Mouse (Mus musculus) MEL (cell line): Measurements from ENCODE around the gene Cd59a. TPM values are rescaled to one million over a fixed set of nuclear protein-coding genes. Genes with fewer than 3 reads are reported as not detected.
"Not testable (repeated sequence)": the region's sequence is repeated elsewhere in the genome, so short reads cannot be mapped to it uniquely, and the experiment has no call there.

Source experiments
- DNase-seq: peaks from one replicate; pipeline ENCODE4 v3.0.0; 2011; ENCODE audit warnings: low read depth, low spot score
- H3K27ac ChIP-seq: 2 replicates; pipeline ENCODE4 v1.5.1; 2012; ENCODE audit warnings: low read depth, mild to moderate bottlenecking, control low read depth, low read length, moderate library complexity; ENCODE audit not compliant: control insufficient read depth
- H3K27me3 ChIP-seq, 2 experiments: fragments of 150-350 bp in 1 of 2; sonication (generic) in 1 of 2; 2 replicates each; pipeline ENCODE4 v1.6.1; 2012; ENCODE audit warnings: low read length in 2 of 2, mild to moderate bottlenecking in 2 of 2, improper control_type of control experiment in 1 of 2, moderate library complexity in 1 of 2; ENCODE audit not compliant: insufficient read depth in 2 of 2, control insufficient read depth in 1 of 2
- H3K36me3 ChIP-seq, 2 experiments: 2 replicates each; pipeline ENCODE4 v1.6.1; 2012 to 2014; ENCODE audit warnings: low read length in 2 of 2, improper control_type of control experiment in 1 of 2, inconsistent platforms in 1 of 2, mild to moderate bottlenecking in 1 of 2; ENCODE audit not compliant: insufficient read depth in 2 of 2, control insufficient read depth in 1 of 2
- H3K4me1 ChIP-seq, 2 experiments: fragments of 150-350 bp in 1 of 2; sonication (generic) in 1 of 2; 2 replicates each; pipeline ENCODE4 v1.6.1; 2012; ENCODE audit warnings: low read length in 2 of 2, improper control_type of control experiment in 1 of 2, mild to moderate bottlenecking in 1 of 2; ENCODE audit not compliant: insufficient read depth in 2 of 2, control insufficient read depth in 1 of 2
- H3K4me3 ChIP-seq, 2 experiments: fragments of 150-350 bp in 1 of 2; sonication (generic) in 1 of 2; 2 replicates each; pipeline ENCODE4 v1.5.1; 2012; ENCODE audit warnings: low read depth in 2 of 2, low read length in 2 of 2, mild to moderate bottlenecking in 2 of 2, moderate library complexity in 2 of 2, control low read depth in 1 of 2, improper control_type of control experiment in 1 of 2; ENCODE audit not compliant: control insufficient read depth in 1 of 2, insufficient read depth in 1 of 2
- H3K79me2 ChIP-seq: 2 replicates; pipeline ENCODE4 v1.6.1; 2012; ENCODE audit warnings: mild to moderate bottlenecking, low read length, moderate library complexity; ENCODE audit not compliant: control insufficient read depth, poor library complexity, insufficient read depth
- H3K9ac ChIP-seq: 2 replicates; pipeline ENCODE4 v1.6.1; 2012; ENCODE audit warnings: low read depth, mild to moderate bottlenecking, control low read depth, low read length, moderate library complexity; ENCODE audit not compliant: control insufficient read depth, poor library complexity, severe bottlenecking
- H3K9me3 ChIP-seq: fragments of 150-350 bp; sonication (generic); replicated peaks from 2 replicates; pipeline ENCODE4 v1.6.1; 2012; ENCODE audit warnings: mild to moderate bottlenecking, low read length, improper control_type of control experiment, moderate library complexity; ENCODE audit not compliant: insufficient read depth
- BHLHE40 ChIP-seq: IDR thresholded peaks from 2 replicates; pipeline ENCODE4 v1.6.1; 2012; ENCODE audit warnings: low read depth, mild to moderate bottlenecking, inconsistent platforms, low read length, improper control_type of control experiment, borderline replicate concordance
- EP300 ChIP-seq, 2 experiments: IDR thresholded peaks; 2 replicates each; pipeline ENCODE4 v1.6.1; 2011; ENCODE audit warnings: improper control_type of control experiment in 2 of 2, low read length in 2 of 2, low read depth in 1 of 2, mild to moderate bottlenecking in 1 of 2
- ETS1 ChIP-seq: IDR thresholded peaks from 2 replicates; pipeline ENCODE4 v1.6.1; 2012; ENCODE audit warnings: low read depth, mild to moderate bottlenecking, inconsistent platforms, low read length, improper control_type of control experiment, moderate library complexity
- GATA1 ChIP-seq: IDR thresholded peaks from 2 replicates; pipeline ENCODE4 v1.6.1; 2011; ENCODE audit warnings: low read depth, low read length, improper control_type of control experiment
- HCFC1 ChIP-seq: IDR thresholded peaks from 2 replicates; pipeline ENCODE4 v1.6.1; 2012; ENCODE audit warnings: low read depth, mild to moderate bottlenecking, inconsistent platforms, low read length, improper control_type of control experiment, moderate library complexity
- KAT2A ChIP-seq: conservative IDR thresholded peaks from 2 replicates; pipeline ENCODE4 v1.6.1; 2012; ENCODE audit warnings: low read depth, low read length, improper control_type of control experiment, inconsistent platforms
- MAZ ChIP-seq: IDR thresholded peaks from 2 replicates; pipeline ENCODE4 v1.6.1; 2012; ENCODE audit warnings: low read depth, mild to moderate bottlenecking, inconsistent platforms, low read length, improper control_type of control experiment
- MXI1 ChIP-seq: IDR thresholded peaks from 2 replicates; pipeline ENCODE4 v1.6.1; 2011; ENCODE audit warnings: mild to moderate bottlenecking, low read depth, low read length, improper control_type of control experiment
- MYC ChIP-seq: IDR thresholded peaks from 2 replicates; pipeline ENCODE4 v1.6.1; 2011; ENCODE audit warnings: low read depth, mild to moderate bottlenecking, low read length, improper control_type of control experiment, moderate library complexity
- RCOR1 ChIP-seq: IDR thresholded peaks from 2 replicates; pipeline ENCODE4 v1.6.1; 2012; ENCODE audit warnings: low read depth, mild to moderate bottlenecking, inconsistent platforms, low read length, improper control_type of control experiment
- SIN3A ChIP-seq: IDR thresholded peaks from 2 replicates; pipeline ENCODE4 v1.6.1; 2012; ENCODE audit warnings: low read length, improper control_type of control experiment, inconsistent platforms
- SMC3 ChIP-seq: IDR thresholded peaks from 2 replicates; pipeline ENCODE4 v1.6.1; 2011; ENCODE audit warnings: low read depth, low read length, improper control_type of control experiment
- TAL1 ChIP-seq: IDR thresholded peaks from 2 replicates; pipeline ENCODE4 v1.6.1; 2012; ENCODE audit warnings: mild to moderate bottlenecking, inconsistent platforms, low read length, moderate library complexity, mixed read lengths
- TCF12 ChIP-seq: IDR thresholded peaks from 2 replicates; pipeline ENCODE4 v1.6.1; 2014; ENCODE audit warnings: low read depth, mild to moderate bottlenecking, inconsistent platforms, low read length, improper control_type of control experiment, moderate library complexity
- ZNF384 ChIP-seq: IDR thresholded peaks from 2 replicates; pipeline ENCODE4 v1.6.1; 2012; ENCODE audit warnings: low read depth, mild to moderate bottlenecking, inconsistent platforms, low read length, improper control_type of control experiment
- polyA plus RNA-seq, 2 experiments: library from polyadenylated mRNA; stranded (reverse) in 1 of 2; unstranded in 1 of 2; fragments of >175 nt in 1 of 2; fragments of >200 nt in 1 of 2; gene quantifications; 2 replicates each; pipeline versions ENCODE4 v1.2.1 to v1.2.4; 2012; ENCODE audit warnings: low replicate concordance in 2 of 2, low read depth in 1 of 2; ENCODE audit not compliant: insufficient read length in 2 of 2, insufficient read depth in 1 of 2, missing spikeins in 1 of 2
- total RNA-seq: library from RNA; depleted of rRNA; stranded (reverse); fragments of 300-350 nt; gene quantifications from 2 replicates; pipeline ENCODE4 v1.2.3, GENCODE M21; 2012

The Cd59a gene
- total and polyA plus RNA-seq, 3 experiments: 0.08 to 0.96 TPM; not detected in 1

DNA sequence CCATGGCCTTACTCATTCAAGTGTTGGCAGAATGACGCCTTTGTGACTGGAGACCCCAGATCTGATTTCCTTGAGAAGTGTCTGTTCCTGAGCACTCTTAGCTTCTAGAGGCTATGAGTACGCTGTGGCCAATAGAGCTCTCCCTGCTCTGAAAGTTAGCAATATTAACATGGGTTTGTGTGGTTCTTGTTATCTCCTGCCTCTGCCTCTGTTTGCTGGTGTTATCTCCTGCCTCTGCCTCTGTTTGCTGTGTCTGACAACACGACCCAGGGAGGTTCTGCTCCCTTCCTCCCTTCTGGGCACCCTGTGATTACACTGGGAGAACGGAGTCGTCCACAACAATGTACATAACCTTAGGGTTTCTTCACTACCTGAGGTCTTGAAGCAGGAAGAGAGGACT, 17.3 kb upstream of the Cd59a start:
- peak; percentile 74 for DNase-seq
- not testable (repeated sequence) for H3K9me3 ChIP-seq, H3K27me3 ChIP-seq, H3K4me1 ChIP-seq, H3K79me2 ChIP-seq, H3K27ac ChIP-seq, H3K9ac ChIP-seq, H3K4me3 ChIP-seq, H3K36me3 ChIP-seq
- peak; percentile 91 for TF ChIP-seq TCF12
- TF ChIP-seq ETS1: peak; percentile 78
- peak; percentile 68 for TF ChIP-seq TAL1
- peak; percentile 20; the same call in 1 of the 2 replicates for TF ChIP-seq MXI1
- TF ChIP-seq ZNF384: peak; percentile 34; the same call in 1 of the 2 replicates
- TF ChIP-seq RCOR1: peak; percentile 84
- TF ChIP-seq GATA1: peak; percentile 94
- TF ChIP-seq EP300 (IDR thresholded peaks at IDR 0.05; ENCODE audit: low read depth in 1 of 2, low read length in 2 of 2): peak; percentile 89 to 90
- TF ChIP-seq SIN3A: peak; percentile 64
- TF ChIP-seq MAZ: 0 out of 2 replicates have a peak, but pooled peaks have one; percentile 40
- TF ChIP-seq BHLHE40: peak; percentile 59; the same call in 1 of the 2 replicates
- TF ChIP-seq HCFC1: 0 out of 2 replicates have a peak, but pooled peaks have one; percentile 20

- H3K79me2 ChIP-seq, H3K4me1 ChIP-seq, H3K27me3 ChIP-seq, H3K36me3 ChIP-seq, DNase-seq, H3K9ac ChIP-seq, H3K27ac ChIP-seq, H3K4me3 ChIP-seq, H3K9me3 ChIP-seq: not testable (repeated sequence)
Measured at GRCm38 (mm10) chr2:104081436-104082050, 14.1 kb upstream of the Cd59a start.

DNA sequence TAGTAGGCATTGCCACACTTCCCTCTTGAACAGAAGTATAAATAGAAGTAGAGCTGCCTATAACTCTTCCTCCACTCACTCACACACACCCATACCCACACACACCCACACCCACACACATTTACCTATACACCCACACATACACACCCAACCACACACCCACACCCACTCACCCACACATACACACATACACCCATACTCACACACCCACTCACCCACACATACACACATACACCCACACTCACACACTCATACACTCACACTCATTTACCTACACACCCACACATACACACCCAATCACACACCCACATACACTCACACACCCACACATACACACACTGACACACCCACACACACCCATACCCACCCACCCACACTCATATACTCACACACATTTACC, 13.1 kb upstream of the Cd59a start:
- Histone ChIP-seq H3K27ac (no peak overlapping the region), H3K36me3 (peaks cover 0 to 9% of the 10 kb centered on the region in 2 experiments; a peak in 2 of 4 replicates), H3K4me3 (no peak overlapping the region), H3K79me2 (no peaks in the 10 kb centered on the region), H3K27me3 (no peaks in the 10 kb centered on the region), H3K9ac (no peak overlapping the region), H3K9me3 (no peaks in the 10 kb centered on the region), H3K4me1 (peaks cover 4 to 5% of the 10 kb centered on the region in 2 experiments; a peak in 3 of 4 replicates)
- TF ChIP-seq SIN3A (no peak), GATA1 (no peak), SMC3 (no peak), MYC (no peak), MAZ (no peak), KAT2A (no peak), MXI1 (no peak)
- DNase-seq: no peak

DNA sequence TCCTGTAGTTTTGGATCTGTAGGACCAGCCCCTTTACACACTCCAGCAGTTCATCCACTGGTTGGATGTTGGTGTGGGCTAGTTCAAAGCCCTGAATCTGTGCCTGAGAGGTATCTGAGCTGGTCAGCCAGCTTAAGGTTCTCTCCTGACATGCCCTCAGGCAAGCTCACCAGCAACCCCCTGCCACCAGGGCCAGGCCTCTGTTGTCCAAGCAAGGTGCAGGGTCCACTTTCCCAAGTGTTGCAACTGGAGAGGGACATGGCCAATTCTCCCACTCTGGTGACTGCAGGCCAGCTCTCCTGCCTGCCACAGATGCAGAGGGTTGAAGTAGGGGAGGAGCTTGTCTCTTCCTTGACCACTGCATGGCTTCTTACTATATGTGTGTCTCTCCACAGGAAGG, 11.6 kb upstream of the Cd59a start:
- H3K27me3 ChIP-seq, H3K27ac ChIP-seq, DNase-seq, H3K9ac ChIP-seq, H3K9me3 ChIP-seq, H3K4me3 ChIP-seq, H3K36me3 ChIP-seq, H3K4me1 ChIP-seq, H3K79me2 ChIP-seq: not testable (repeated sequence)

DNA sequence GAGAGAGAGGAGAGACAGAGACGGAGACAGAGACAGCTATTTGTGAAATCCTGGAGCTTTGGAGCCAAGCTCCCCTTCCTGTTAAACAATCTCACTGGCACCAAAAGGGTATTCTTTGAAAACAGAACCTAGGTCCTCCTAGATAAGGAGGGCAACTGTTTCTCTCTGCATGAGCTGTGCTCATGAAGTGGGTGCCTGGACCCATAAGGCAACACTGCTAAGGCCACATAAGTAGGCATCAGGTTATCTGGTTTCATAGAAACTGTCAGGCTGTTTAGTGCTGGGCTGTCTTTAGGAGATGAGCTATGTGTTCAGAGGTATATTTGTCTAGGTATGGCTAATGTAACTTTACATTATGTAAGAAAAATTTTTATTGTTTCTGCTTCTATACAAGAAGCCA, 8.0 kb upstream of the Cd59a start:
- not testable (repeated sequence) for H3K4me1 ChIP-seq, H3K27ac ChIP-seq, H3K79me2 ChIP-seq, H3K9me3 ChIP-seq, H3K4me3 ChIP-seq, H3K27me3 ChIP-seq, H3K36me3 ChIP-seq, H3K9ac ChIP-seq
- DNase-seq: peak; percentile 39
